Mouse (Mus musculus): Measurements from ENCODE around the gene Accsl.

Accsl gene

GRCm38 (mm10) chr2:93809931-93810330, 59.0 kb downstream of the Accsl start:
- peak; percentile 37 for DNase-seq (ENCODE audit: extremely low spot score, low spot score)

GRCm38 (mm10) chr2:93808071-93808470, 60.9 kb downstream of the Accsl start:
- no peak for DNase-seq (ENCODE audit: extremely low spot score, low spot score)

DNA sequence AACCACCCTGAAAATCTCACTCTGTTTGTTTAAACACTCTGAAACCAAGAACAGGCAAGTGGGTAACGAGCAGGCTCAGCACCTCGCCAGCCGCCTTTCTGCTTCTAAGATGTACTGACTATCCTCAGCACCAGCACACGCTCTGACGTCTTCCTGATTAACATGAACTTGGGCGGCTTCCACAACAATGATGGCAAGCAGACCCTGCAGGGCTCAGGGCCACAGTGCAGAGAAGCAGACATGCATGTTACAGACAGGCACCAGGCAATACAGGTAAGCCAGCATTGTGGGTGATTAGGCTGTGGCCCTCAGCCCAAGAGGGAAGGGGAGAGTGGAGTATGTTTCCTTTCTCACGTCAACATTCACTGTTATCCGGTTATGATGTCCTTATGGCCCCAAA, 61.5 kb downstream of the Accsl start:
- DNase-seq (ENCODE audit: extremely low spot score, low spot score) = no peak

DNA sequence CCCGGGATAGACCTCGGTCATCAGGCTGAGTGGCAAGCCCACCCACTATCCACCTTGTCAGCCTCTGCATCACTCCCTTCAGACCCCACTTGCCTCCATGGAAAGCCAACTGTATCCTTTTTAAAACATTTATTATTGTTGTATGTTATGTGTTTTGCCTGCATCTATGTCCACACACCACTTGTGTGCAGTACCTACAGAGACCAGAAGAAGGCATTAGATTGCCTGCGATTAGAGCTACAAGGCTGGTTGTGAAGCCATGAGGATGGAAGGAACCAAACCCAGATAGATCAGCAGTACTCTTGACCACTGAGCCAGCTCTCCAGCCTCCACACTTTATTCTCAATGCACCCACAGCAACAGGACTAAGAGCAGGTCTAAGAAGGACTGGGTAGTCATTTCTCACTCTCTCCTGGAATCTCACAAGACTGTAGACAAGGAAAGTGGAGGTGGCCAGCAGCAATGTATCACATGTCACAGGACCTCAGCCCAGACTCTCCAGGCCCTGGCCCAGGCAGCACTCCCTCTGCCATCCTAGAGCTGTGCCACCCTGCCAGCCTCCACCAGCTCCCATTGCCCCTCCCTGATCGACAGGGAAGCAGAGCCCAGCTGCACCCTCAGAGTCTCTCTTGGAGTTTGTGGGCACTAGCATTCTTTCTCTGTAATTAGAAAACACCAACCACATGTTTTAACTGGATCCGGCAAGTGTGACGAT, 62.3 kb downstream of the Accsl start:
- DNase-seq (ENCODE audit: extremely low spot score, low spot score) = no peak

GRCm38 (mm10) chr2:93805523-93805922, 63.4 kb downstream of the Accsl start:
- DNase-seq (ENCODE audit: extremely low spot score, low spot score) = no peak

Data from neural tube, embryonic 10.5 days (tissue).